Comparison of ENCODE assay signal across 8 mouse cellular contexts in genomic region chr17:6746452-6747231, GRCm38 (mm10). TPM values are rescaled to one million over a fixed set of nuclear protein-coding genes. Genes with fewer than 3 reads are reported as not detected.
A peak's percentile ranks its signal among the peaks of the same experiment; 100 is the strongest.
DNase-seq lines count a peak whose midpoint lies in the region; ATAC-seq and TF ChIP-seq lines count a peak whose summit lies in the region.

No protein-coding gene starts in this region.

- 0 out of 2 replicates have a peak overlapping the region, but pooled peaks have one; percentile 15 for H3K27ac ChIP-seq in liver, embryonic 16.5 days (ENCODE audit: low read length)
- no peak overlapping the region for H3K27ac ChIP-seq in liver, embryonic 12.5 days
- H3K27ac ChIP-seq in forebrain, embryonic 14.5 days (ENCODE audit: low read depth, low read length) = peak overlapping the region; percentile 71; the same call in 1 of the 2 replicates
- peak overlapping the region; percentile 81 for H3K27ac ChIP-seq in kidney, postnatal 0 days

- no peak overlapping the region for H3K4me2 ChIP-seq in liver, embryonic 16.5 days (ENCODE audit: low read depth, low read length)
- H3K4me2 ChIP-seq in liver, embryonic 12.5 days = no peak overlapping the region
- H3K4me2 ChIP-seq in forebrain, embryonic 14.5 days (ENCODE audit: low read length) = no peak overlapping the region
- H3K4me2 ChIP-seq in kidney, postnatal 0 days (ENCODE audit: low read length) = no peak overlapping the region

- TF ChIP-seq CTCF in kidney, postnatal 0 days (IDR thresholded peaks at IDR 0.05; ENCODE audit: low read depth) = no peak

- H3K4me3 ChIP-seq in liver, embryonic 16.5 days (ENCODE audit: low read depth, low read length) = no peak overlapping the region
- H3K4me3 ChIP-seq in liver, embryonic 12.5 days = no peak overlapping the region
- H3K4me3 ChIP-seq in forebrain, embryonic 14.5 days (ENCODE audit: low read depth, low read length) = no peak overlapping the region
- no peak overlapping the region for H3K4me3 ChIP-seq in kidney, postnatal 0 days (replicated peaks; ENCODE audit: low read depth, low read length)

- intact Hi-C loops in left cerebral cortex, postnatal 14 days (cut with DNase I) = no loop called here

- H3K9me3 ChIP-seq in liver, embryonic 16.5 days (replicated peaks; ENCODE audit: control insufficient read depth, low read length) = no peaks in the 10 kb centered on the region
- no peaks in the 10 kb centered on the region for H3K9me3 ChIP-seq in liver, embryonic 12.5 days (replicated peaks)
- no peaks in the 10 kb centered on the region for H3K9me3 ChIP-seq in forebrain, embryonic 14.5 days (replicated peaks; ENCODE audit: control insufficient read depth, low read length)
- no peaks in the 10 kb centered on the region for H3K9me3 ChIP-seq in kidney, postnatal 0 days (replicated peaks; ENCODE audit: low read length)

- WGBS in liver, embryonic 16.5 days (ENCODE audit: insufficient replicate concordance) = 61% methylated on average over 9 of the region's 9 CpGs
- 73% methylated on average over 9 of the region's 9 CpGs for WGBS in liver, embryonic 12.5 days (ENCODE audit: insufficient replicate concordance)
- 70% methylated on average over 9 of the region's 9 CpGs for WGBS in forebrain, embryonic 14.5 days
- 49% methylated on average over 9 of the region's 9 CpGs for WGBS in kidney, postnatal 0 days

- DNase-seq in forebrain, embryonic 14.5 days (ENCODE audit: low spot score) = no peak
- DNase-seq in kidney, postnatal 0 days (ENCODE audit: low spot score) = no peak
- DNase-seq in natural killer cell, adult 2 months (ENCODE audit: low spot score in 2 of 2) = peak; percentile 75 to 85
- no peak for DNase-seq in gastrocnemius, postnatal 25 days
- no peak for DNase-seq in cerebellum, postnatal 36 days
- DNase-seq in left cerebral cortex, postnatal 14 days (ENCODE audit: low spot score in 2 of 2) = no peak

- H3K36me3 ChIP-seq in liver, embryonic 16.5 days (ENCODE audit: control insufficient read depth, insufficient read depth) = peaks cover 26% of the 10 kb centered on the region
- H3K36me3 ChIP-seq in liver, embryonic 12.5 days = peaks cover 98% of the 10 kb centered on the region
- H3K36me3 ChIP-seq in forebrain, embryonic 14.5 days (ENCODE audit: control insufficient read depth, insufficient read depth, low read length) = peaks cover 36% of the 10 kb centered on the region
- peaks cover 24% of the 10 kb centered on the region for H3K36me3 ChIP-seq in kidney, postnatal 0 days (ENCODE audit: insufficient read depth, low read length)

- H3K4me1 ChIP-seq in liver, embryonic 16.5 days (ENCODE audit: control insufficient read depth, low read depth, low read length) = no peaks in the 10 kb centered on the region; the same call in none of the 2 replicates
- peaks cover 20% of the 10 kb centered on the region for H3K4me1 ChIP-seq in liver, embryonic 12.5 days
- H3K4me1 ChIP-seq in forebrain, embryonic 14.5 days (ENCODE audit: control insufficient read depth, insufficient read depth, low read length) = peaks cover 28% of the 10 kb centered on the region
- peaks cover 32% of the 10 kb centered on the region for H3K4me1 ChIP-seq in kidney, postnatal 0 days (replicated peaks; ENCODE audit: insufficient read depth, low read length)

- no peak; the same call in 1 of the 2 replicates for ATAC-seq in liver, embryonic 16.5 days (ENCODE audit: low read depth)
- ATAC-seq in liver, embryonic 12.5 days = no peak
- no peak for ATAC-seq in forebrain, embryonic 14.5 days
- ATAC-seq in kidney, postnatal 0 days (replicated peaks; ENCODE audit: low FRiP score, low read depth) = peak; percentile 42

- no peaks in the 10 kb centered on the region for H3K27me3 ChIP-seq in liver, embryonic 16.5 days (ENCODE audit: control insufficient read depth, insufficient read depth, low read depth, low read length)
- H3K27me3 ChIP-seq in liver, embryonic 12.5 days (replicated peaks) = no peaks in the 10 kb centered on the region
- H3K27me3 ChIP-seq in forebrain, embryonic 14.5 days (replicated peaks; ENCODE audit: control insufficient read depth, insufficient read depth, low read length) = no peaks in the 10 kb centered on the region
- no peaks in the 10 kb centered on the region for H3K27me3 ChIP-seq in kidney, postnatal 0 days (ENCODE audit: insufficient read depth, low read length)

- H3K9ac ChIP-seq in liver, embryonic 16.5 days (ENCODE audit: low read depth, low read length) = no peak overlapping the region
- no peak overlapping the region for H3K9ac ChIP-seq in liver, embryonic 12.5 days
- no peak overlapping the region for H3K9ac ChIP-seq in forebrain, embryonic 14.5 days (ENCODE audit: low read length)
- no peak overlapping the region for H3K9ac ChIP-seq in kidney, postnatal 0 days (ENCODE audit: low read depth, low read length)

RNA-seq across cellular contexts. Expression of gene Ezr, which starts 35.9 kb away (rescaled TPM):
- 43.3 and 44.1 TPM in 2 replicates for polyA plus RNA-seq in liver, embryonic 16.5 days (2015; fragmentation: Nextera tagmentation; extraction: Ambion mirVana)
- 67.9 and 72.4 TPM in 2 replicates for polyA plus RNA-seq in liver, embryonic 12.5 days (2016; fragmentation: Nextera tagmentation; extraction: Ambion mirVana)
- 94.0 and 101 TPM in 2 replicates for polyA plus RNA-seq in forebrain, embryonic 14.5 days (2014; fragmentation: Nextera tagmentation; extraction: Ambion mirVana)
- 281 and 313 TPM in 2 replicates for polyA plus RNA-seq in kidney, postnatal 0 days (2015; fragmentation: Nextera tagmentation; extraction: Ambion mirVana)
- total RNA-seq in gastrocnemius, postnatal 25 days (2021) = 1 to 10 TPM; 2.2 to 2.9 TPM
- total RNA-seq in left cerebral cortex, postnatal 14 days (2021) = 10 to 100 TPM; 43.6 to 47.9 TPM

Comparison
In these comparisons a context has a peak if more than half of its experiments do, and no peak if none do; other contexts are left out.
1. DNase-seq: peak in natural killer cell, adult 2 months (2 of 2); none in forebrain, embryonic 14.5 days (single experiment), kidney, postnatal 0 days (single experiment), gastrocnemius, postnatal 25 days (single experiment), cerebellum, postnatal 36 days (0 of 2) and left cerebral cortex, postnatal 14 days (0 of 2).